Comparison of ENCODE assay signal across 9 mouse cellular contexts in the genomic region with DNA sequence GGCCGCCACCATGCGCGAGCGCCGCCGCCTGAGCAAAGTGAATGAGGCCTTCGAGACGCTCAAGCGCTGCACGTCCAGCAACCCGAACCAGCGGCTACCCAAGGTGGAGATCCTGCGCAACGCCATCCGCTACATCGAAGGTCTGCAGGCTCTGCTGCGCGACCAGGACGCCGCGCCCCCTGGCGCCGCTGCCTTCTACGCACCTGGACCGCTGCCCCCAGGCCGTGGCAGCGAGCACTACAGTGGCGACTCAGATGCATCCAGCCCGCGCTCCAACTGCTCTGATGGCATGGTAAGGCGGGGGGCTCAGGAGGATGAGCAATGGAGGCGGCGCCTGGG. TPM values are rescaled to one million over a fixed set of nuclear protein-coding genes. Genes with fewer than 3 reads are reported as not detected.
DNase-seq lines count a peak whose midpoint lies in the region; ATAC-seq and TF ChIP-seq lines count a peak whose summit lies in the region.
"Had no signal": no experiment of that assay in that cellular context is flagged by ENCODE, and none has a peak within 500 bp of the region (broad histone marks: within the 10 kb centered on the region; RNA-seq: fewer than 3 reads in every experiment).

No protein-coding gene starts in this region.

- H3K27ac ChIP-seq in heart, adult 2 months = no peak overlapping the region
- no peak overlapping the region for H3K27ac ChIP-seq in heart, embryonic 13.5 days (replicated peaks)
- no peak overlapping the region for H3K27ac ChIP-seq in midbrain, embryonic 12.5 days (replicated peaks)

- TF ChIP-seq CTCF in heart, adult 2 months (IDR thresholded peaks at IDR 0.05) = peak; percentile 62

- WGBS in heart, adult 2 months = 1% methylated on average over 33 of the region's 33 CpGs
- WGBS in heart, embryonic 13.5 days = 1% methylated on average over 33 of the region's 33 CpGs
- WGBS in midbrain, embryonic 12.5 days = 2% methylated on average over 33 of the region's 33 CpGs

- no peaks in the 10 kb centered on the region for H3K36me3 ChIP-seq in heart, adult 2 months (ENCODE audit: control insufficient read depth, insufficient read depth, low read length)
- no peaks in the 10 kb centered on the region for H3K36me3 ChIP-seq in heart, embryonic 13.5 days
- H3K36me3 ChIP-seq in midbrain, embryonic 12.5 days = no peaks in the 10 kb centered on the region

- no peak for ATAC-seq in heart, embryonic 13.5 days (ENCODE audit: extremely low read depth, insufficient number of reproducible peaks, low FRiP score, low TSS enrichment)
- no peak for ATAC-seq in midbrain, embryonic 12.5 days (ENCODE audit: low FRiP score, low read depth)

- H3K4me2 ChIP-seq in heart, embryonic 13.5 days = peak overlapping the region; percentile 54
- peak overlapping the region; percentile 43 for H3K4me2 ChIP-seq in midbrain, embryonic 12.5 days (replicated peaks)

- H3K27me3 ChIP-seq in heart, adult 2 months (ENCODE audit: control insufficient read depth, insufficient read depth, low read length) = peaks cover 6% of the 10 kb centered on the region
- peaks cover 99% of the 10 kb centered on the region for H3K27me3 ChIP-seq in heart, embryonic 13.5 days (replicated peaks)
- peaks cover 82% of the 10 kb centered on the region for H3K27me3 ChIP-seq in midbrain, embryonic 12.5 days

- TF ChIP-seq EP300 in heart, adult 2 months (IDR thresholded peaks at IDR 0.05; ENCODE audit: insufficient read depth, low read depth, low read length) = no peak

- peak; percentile 22 to 32 for DNase-seq in heart, adult 2 months
- no peak for DNase-seq in heart, adult 18-20 months
- peak; percentile 79 for DNase-seq in embryo, embryonic 10 days (ENCODE audit: low spot score)
- DNase-seq in thymus, postnatal 25 days = no peak
- no peak for DNase-seq in adrenal gland, adult (ENCODE audit: inconsistent age in 2 of 2, low spot score in 1 of 2)
- no peak for DNase-seq in left cerebral cortex, postnatal 36 days (ENCODE audit: low spot score in 2 of 2)

- intact Hi-C loops in heart, adult 2 months (cut with DNase I) = no loop called here
- intact Hi-C loops in left cerebral cortex, postnatal 36 days (cut with DNase I) = loop anchor here (10.0 kb wide), 1 partner anchor 282 kb away; no protein-coding TSS in a partner anchor

- no peaks in the 10 kb centered on the region for H3K4me1 ChIP-seq in heart, adult 2 months (ENCODE audit: control insufficient read depth, insufficient read depth, low read length)
- peaks cover 15% of the 10 kb centered on the region for H3K4me1 ChIP-seq in heart, embryonic 13.5 days
- H3K4me1 ChIP-seq in midbrain, embryonic 12.5 days = peaks cover 21% of the 10 kb centered on the region

- H3K9ac ChIP-seq in heart, adult 2 months (ENCODE audit: low read depth, low read length) = no peak overlapping the region
- H3K9ac ChIP-seq in heart, embryonic 13.5 days = no peak overlapping the region
- 0 out of 2 replicates have a peak overlapping the region, but pooled peaks have one; percentile 13 for H3K9ac ChIP-seq in midbrain, embryonic 12.5 days (replicated peaks)

- no peaks in the 10 kb centered on the region for H3K79me2 ChIP-seq in heart, adult 2 months (replicated peaks; ENCODE audit: control insufficient read depth, insufficient read depth, low read length)

- TF ChIP-seq POLR2A in heart, adult 2 months (IDR thresholded peaks at IDR 0.05; ENCODE audit: insufficient read depth, low read depth, low read length) = no peak

- no peaks in the 10 kb centered on the region for H3K9me3 ChIP-seq in heart, embryonic 13.5 days
- H3K9me3 ChIP-seq in midbrain, embryonic 12.5 days = no peaks in the 10 kb centered on the region

- H3K4me3 ChIP-seq in heart, adult 2 months = no peak overlapping the region
- H3K4me3 ChIP-seq in heart, embryonic 13.5 days = peak overlapping the region; percentile 34
- H3K4me3 ChIP-seq in midbrain, embryonic 12.5 days = peak overlapping the region; percentile 23

RNA-seq across cellular contexts. Expression of gene Myod1, which starts 0.7 kb away (rescaled TPM):
- not detected for total RNA-seq in heart, adult 2 months (2021)
- not detected in 2 replicates for polyA plus RNA-seq in heart, adult 2 months (2012; rRNA removed)
- not detected for total RNA-seq in heart, adult 18-20 months (2021)
- 0.43 and 0.64 TPM in 2 replicates for polyA plus RNA-seq in heart, embryonic 13.5 days (2015; fragmentation: Nextera tagmentation; extraction: Ambion mirVana)
- polyA plus RNA-seq in midbrain, embryonic 12.5 days (2016; fragmentation: Nextera tagmentation; extraction: Ambion mirVana) = not detected in 2 replicates
- under 1 TPM in 1 of 2 experiments, not detected in 1; 0.32 TPM for total RNA-seq in left cerebral cortex, postnatal 36 days (2021)
- total RNA-seq: CH12.LX had no signal

RNA-seq across cellular contexts. Expression of gene Kcnc1, which starts 19.3 kb away (rescaled TPM):
- total RNA-seq in heart, adult 2 months (2021) = under 1 TPM; 0.09 to 0.21 TPM
- polyA plus RNA-seq in heart, adult 2 months (2012; rRNA removed) = 0.10 and 0.41 TPM in 2 replicates
- under 1 TPM; 0.41 to 0.45 TPM for total RNA-seq in heart, adult 18-20 months (2021)
- 0.05 TPM in 1 of 2 replicates, not detected in the other for polyA plus RNA-seq in heart, embryonic 13.5 days (2015; fragmentation: Nextera tagmentation; extraction: Ambion mirVana)
- 7.1 and 9.5 TPM in 2 replicates for polyA plus RNA-seq in midbrain, embryonic 12.5 days (2016; fragmentation: Nextera tagmentation; extraction: Ambion mirVana)
- total RNA-seq in left cerebral cortex, postnatal 36 days (2021) = 100 to 1,000 TPM; 134 to 138 TPM

Comparison
In these comparisons a context has a peak if more than half of its experiments do, and no peak if none do; other contexts are left out.
1. DNase-seq: peak in heart, adult 2 months (2 of 2) and embryo, embryonic 10 days (single experiment); none in heart, adult 18-20 months (0 of 2), thymus, postnatal 25 days (single experiment), adrenal gland, adult (0 of 2) and left cerebral cortex, postnatal 36 days (0 of 2).
2. RNA of gene Kcnc1, which starts 19.3 kb away (total RNA-seq): 134 to 138 TPM in left cerebral cortex, postnatal 36 days; 0.41 to 0.45 TPM in heart, adult 18-20 months and 0.09 to 0.21 TPM in heart, adult 2 months; every median in the first group is over 10 times any median in the second.